Mouse (Mus musculus) small intestine, adult 2 months (tissue): ENCODE results near the gene Uaca.

Experiments used
- CTCF ChIP-seq: fragments of 200-500 bp; IDR thresholded peaks from 2 replicates; pipeline ENCODE4 v1.5.1; 2012; ENCODE audit warnings: low read depth, mild to moderate bottlenecking, control low read depth, inconsistent platforms, low read length, moderate library complexity, mixed read lengths; ENCODE audit not compliant: insufficient replicate concordance, insufficient read length; ENCODE audit errors: extremely low read depth
- POLR2A ChIP-seq: fragments of 200-500 bp; IDR thresholded peaks from 2 replicates; pipeline ENCODE4 v1.6.1; 2012; ENCODE audit warnings: low read depth, mild to moderate bottlenecking, control low read depth, inconsistent platforms, low read length, moderate library complexity

- TF ChIP-seq CTCF (no peak), POLR2A (no peak)
Observed at GRCm38 (mm10) chr9:60878630-60879029, 84.3 kb downstream of the Uaca start.
